Mouse (Mus musculus): Measurements from ENCODE around the gene Dock1. TPM values are rescaled to one million over a fixed set of nuclear protein-coding genes. Genes with fewer than 3 reads are reported as not detected.

Gene Dock1
- polyA plus RNA-seq, 1 experiment from 2014 or later = 25.0 TPM

DNA sequence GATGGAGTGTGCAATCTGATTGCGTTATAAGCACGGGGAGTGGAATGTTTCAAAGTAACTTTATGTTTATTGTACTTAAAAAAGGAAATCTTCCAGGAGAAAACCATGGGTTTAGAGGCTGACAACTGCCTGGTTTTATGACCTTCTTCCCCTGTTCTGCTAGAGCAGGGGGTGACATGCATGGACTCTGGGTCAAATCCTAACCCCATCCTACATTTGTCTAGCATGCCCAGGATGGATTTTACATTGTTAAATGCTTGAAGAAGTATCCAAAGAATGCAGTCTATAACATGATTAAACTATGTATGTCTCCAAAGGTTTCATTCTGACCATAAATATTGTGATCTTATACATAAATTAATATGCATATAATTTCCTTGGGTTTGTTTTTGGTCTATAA is 229.0 kb downstream of the Dock1 start:
- Histone ChIP-seq H3K4me2 (replicated peaks; ENCODE audit: low read depth, low read length) (no peak overlapping the region), H3K4me3 (ENCODE audit: low read depth, low read length) (no peak overlapping the region), H3K36me3 (ENCODE audit: control insufficient read depth, insufficient read depth, low read length) (no peaks in the 10 kb centered on the region), H3K9ac (ENCODE audit: low read depth, low read length) (no peak overlapping the region), H3K27me3 (ENCODE audit: control insufficient read depth, insufficient read depth, low read length) (no peaks in the 10 kb centered on the region), H3K4me1 (replicated peaks; ENCODE audit: control insufficient read depth, insufficient read depth, low read length) (no peaks in the 10 kb centered on the region), H3K27ac (ENCODE audit: low read depth, low read length) (no peak overlapping the region), H3K9me3 (ENCODE audit: control insufficient read depth, low read length) (no peaks in the 10 kb centered on the region)
- ATAC-seq (ENCODE audit: low FRiP score) (no peak), DNase-seq (ENCODE audit: low spot score) (no peak)
- 98% methylated on average over 2 of the region's 2 CpGs for WGBS

GRCm38 (mm10) chr7:134901992-134902391 is 231.5 kb downstream of the Dock1 start:
- WGBS = 69% methylated on average over 2 of the region's 2 CpGs
- ATAC-seq (ENCODE audit: low FRiP score) (no peak), DNase-seq (ENCODE audit: low spot score) (no peak)
- Histone ChIP-seq H3K27ac (ENCODE audit: low read depth, low read length) (no peak overlapping the region), H3K9me3 (ENCODE audit: control insufficient read depth, low read length) (no peaks in the 10 kb centered on the region), H3K4me2 (replicated peaks; ENCODE audit: low read depth, low read length) (no peak overlapping the region), H3K36me3 (ENCODE audit: control insufficient read depth, insufficient read depth, low read length) (no peaks in the 10 kb centered on the region), H3K4me1 (replicated peaks; ENCODE audit: control insufficient read depth, insufficient read depth, low read length) (no peaks in the 10 kb centered on the region), H3K9ac (ENCODE audit: low read depth, low read length) (no peak overlapping the region), H3K4me3 (ENCODE audit: low read depth, low read length) (no peak overlapping the region), H3K27me3 (ENCODE audit: control insufficient read depth, insufficient read depth, low read length) (no peaks in the 10 kb centered on the region)

DNA sequence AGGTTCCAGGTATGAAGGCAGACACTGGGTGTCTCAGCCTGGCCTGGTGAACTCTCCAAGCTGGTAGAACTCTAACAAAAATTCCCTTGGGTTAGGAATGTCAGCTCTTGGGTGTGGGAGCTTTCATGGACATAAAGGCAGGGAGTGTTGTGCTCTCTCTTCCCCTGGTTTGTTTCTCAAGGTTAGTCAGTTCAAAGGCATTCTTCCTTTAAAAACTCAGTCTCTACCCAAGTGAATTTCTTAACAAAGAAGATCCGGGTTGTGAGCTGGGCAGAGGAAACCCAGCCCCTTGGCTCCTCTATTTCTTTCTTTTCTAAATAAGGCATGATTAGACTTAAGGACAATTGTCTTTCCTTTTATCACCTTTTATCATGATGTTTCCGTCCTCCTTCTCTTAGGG is 261.4 kb downstream of the Dock1 start:
- no peak for DNase-seq (ENCODE audit: low spot score)
- no peak overlapping the region for H3K4me3 ChIP-seq (ENCODE audit: low read depth, low read length)
- 73% methylated on average over 2 of the region's 2 CpGs for WGBS

DNA sequence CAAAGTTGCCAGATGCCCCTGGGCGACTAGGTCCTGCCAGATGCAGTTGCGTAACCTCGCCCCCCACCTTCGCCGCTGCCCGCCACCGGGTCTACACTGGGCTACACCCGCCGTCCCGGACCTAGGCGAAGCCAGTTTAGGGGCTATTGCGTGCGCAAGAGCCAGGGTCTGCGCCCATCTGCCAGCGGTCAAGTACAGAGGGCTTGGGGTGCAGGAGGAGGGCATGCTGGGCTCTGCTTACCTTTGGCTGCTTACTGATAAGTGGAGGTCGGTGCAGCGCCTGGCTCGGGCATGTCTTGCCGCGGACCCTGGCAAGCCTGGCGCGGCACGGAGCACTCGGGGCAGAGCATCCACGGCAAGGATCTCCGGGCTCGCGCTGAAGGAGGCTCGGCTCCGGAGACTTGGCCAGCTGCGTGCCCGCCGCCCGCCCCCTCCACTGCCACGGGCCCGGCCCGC is 267.0 kb downstream of the Dock1 start:
- no peaks in the 10 kb centered on the region for H3K9me3 ChIP-seq (ENCODE audit: control insufficient read depth, low read length)
- peak overlapping the region; percentile 84 for H3K4me2 ChIP-seq (replicated peaks; ENCODE audit: low read depth, low read length)
- under 1% methylated on average over 30 of the region's 37 CpGs for WGBS
- DNase-seq (ENCODE audit: low spot score) = no peak
- no peaks in the 10 kb centered on the region; the same call in 1 of the 2 replicates for H3K4me1 ChIP-seq (replicated peaks; ENCODE audit: control insufficient read depth, insufficient read depth, low read length)
- no peak overlapping the region for H3K27ac ChIP-seq (ENCODE audit: low read depth, low read length)
- H3K9ac ChIP-seq (ENCODE audit: low read depth, low read length) = peak overlapping the region; percentile 42
- H3K27me3 ChIP-seq (ENCODE audit: control insufficient read depth, insufficient read depth, low read length) = peaks cover 15% of the 10 kb centered on the region
- ATAC-seq (ENCODE audit: low FRiP score) = peak; percentile 46
- no peaks in the 10 kb centered on the region for H3K36me3 ChIP-seq (ENCODE audit: control insufficient read depth, insufficient read depth, low read length)
- peak overlapping the region; percentile 46 for H3K4me3 ChIP-seq (ENCODE audit: low read depth, low read length)

More for the DNA sequence above, 261.4 kb downstream of the Dock1 start:
- Histone ChIP-seq H3K36me3 (ENCODE audit: control insufficient read depth, insufficient read depth, low read length) (no peaks in the 10 kb centered on the region), H3K4me2 (replicated peaks; ENCODE audit: low read depth, low read length) (no peak overlapping the region), H3K4me1 (replicated peaks; ENCODE audit: control insufficient read depth, insufficient read depth, low read length) (no peaks in the 10 kb centered on the region), H3K27ac (ENCODE audit: low read depth, low read length) (no peak overlapping the region), H3K9me3 (ENCODE audit: control insufficient read depth, low read length) (no peaks in the 10 kb centered on the region), H3K27me3 (ENCODE audit: control insufficient read depth, insufficient read depth, low read length) (peaks cover 5% of the 10 kb centered on the region), H3K9ac (ENCODE audit: low read depth, low read length) (no peak overlapping the region)
- no peak for ATAC-seq (ENCODE audit: low FRiP score)

- H3K4me3 ChIP-seq (ENCODE audit: low read depth, low read length) = peak within 1 kb of the TSS; percentile 46
- H3K4me1 ChIP-seq (replicated peaks; ENCODE audit: control insufficient read depth, insufficient read depth, low read length) = no peaks in the 10 kb centered on the region; the same call in 1 of the 2 replicates
- ATAC-seq (ENCODE audit: low FRiP score) (peak; percentile 90), DNase-seq (ENCODE audit: low spot score) (peak; percentile 70)
- no peaks in the 10 kb centered on the region for H3K9me3 ChIP-seq (ENCODE audit: control insufficient read depth, low read length)
- H3K9ac ChIP-seq (ENCODE audit: low read depth, low read length) = peak within 1 kb of the TSS; percentile 42
- H3K36me3 ChIP-seq (ENCODE audit: control insufficient read depth, insufficient read depth, low read length) = no peaks in the 10 kb centered on the region
- H3K27ac ChIP-seq (ENCODE audit: low read depth, low read length) = no peak within 1 kb of the TSS
- peaks cover 15% of the 10 kb centered on the region for H3K27me3 ChIP-seq (ENCODE audit: control insufficient read depth, insufficient read depth, low read length)
- H3K4me2 ChIP-seq (replicated peaks; ENCODE audit: low read depth, low read length) = peak within 1 kb of the TSS; percentile 84
- 0% methylated on average over 29 of the region's 71 CpGs for WGBS
Measured at GRCm38 (mm10) chr7:134937927-134938609, 267.6 kb downstream of the Dock1 start, which contains the start of gene Fam196a. Fam196a (minus strand) TSS chr7:134938430.

DNA sequence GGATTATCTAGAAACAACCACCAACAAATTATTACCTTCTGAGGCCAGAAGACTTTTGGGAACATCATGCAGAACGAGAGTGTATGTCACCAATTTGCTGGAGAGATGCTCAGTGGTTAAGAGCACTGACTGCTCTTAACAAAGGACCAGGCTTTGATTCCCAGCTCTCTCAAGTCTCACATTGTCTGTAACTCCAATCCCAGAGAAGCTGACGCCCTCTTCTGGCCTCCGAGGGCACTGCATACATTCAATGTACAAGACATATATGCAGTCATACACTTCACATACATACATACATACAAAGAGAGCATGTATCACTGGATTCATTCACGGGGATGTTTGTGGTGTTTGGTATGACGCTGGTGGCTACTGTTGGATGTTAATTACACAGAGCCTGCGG is 271.4 kb downstream of the Dock1 start:
- no peak overlapping the region for H3K4me2 ChIP-seq (replicated peaks; ENCODE audit: low read depth, low read length)
- no peak overlapping the region for H3K9ac ChIP-seq (ENCODE audit: low read depth, low read length)
- H3K27ac ChIP-seq (ENCODE audit: low read depth, low read length) = no peak overlapping the region
- no peaks in the 10 kb centered on the region; the same call in 1 of the 2 replicates for H3K4me1 ChIP-seq (replicated peaks; ENCODE audit: control insufficient read depth, insufficient read depth, low read length)
- H3K27me3 ChIP-seq (ENCODE audit: control insufficient read depth, insufficient read depth, low read length) = peaks cover 9% of the 10 kb centered on the region; the same call in 1 of the 2 replicates
- no peak overlapping the region for H3K4me3 ChIP-seq (ENCODE audit: low read depth, low read length)
- H3K36me3 ChIP-seq (ENCODE audit: control insufficient read depth, insufficient read depth, low read length) = no peaks in the 10 kb centered on the region
- no peaks in the 10 kb centered on the region for H3K9me3 ChIP-seq (ENCODE audit: control insufficient read depth, low read length)
- DNase-seq (ENCODE audit: low spot score) = no peak
- 97% methylated on average over 6 of the region's 6 CpGs for WGBS
- no peak for ATAC-seq (ENCODE audit: low FRiP score)

DNA sequence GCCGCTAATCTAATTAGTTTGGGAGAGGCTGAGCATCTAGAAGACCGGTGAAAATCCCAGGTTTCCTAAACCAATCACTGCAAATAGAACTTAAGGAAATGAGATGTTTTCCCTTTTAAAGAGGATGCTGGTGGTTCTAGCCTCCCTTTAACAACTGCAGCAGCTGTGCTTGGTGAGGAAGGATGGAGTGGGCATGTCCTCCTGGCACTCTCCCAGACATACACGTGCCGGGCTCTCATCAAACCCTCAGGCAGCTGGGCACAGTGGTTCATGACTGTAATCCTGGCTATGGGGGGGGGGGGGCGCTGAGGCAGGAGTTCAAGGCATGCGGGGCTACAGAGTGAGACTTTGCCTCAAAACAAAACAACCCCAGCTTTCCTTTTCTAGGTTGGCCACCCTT is 272.6 kb downstream of the Dock1 start:
- no peaks in the 10 kb centered on the region for H3K9me3 ChIP-seq (ENCODE audit: control insufficient read depth, low read length)
- WGBS = 80% methylated on average over 6 of the region's 6 CpGs
- ATAC-seq (ENCODE audit: low FRiP score) = no peak
- 0 out of 2 replicates have a peak, but pooled peaks cover 3% of the 10 kb centered on the region for H3K27me3 ChIP-seq (ENCODE audit: control insufficient read depth, insufficient read depth, low read length)
- no peak overlapping the region for H3K27ac ChIP-seq (ENCODE audit: low read depth, low read length)
- H3K9ac ChIP-seq (ENCODE audit: low read depth, low read length) = no peak overlapping the region
- no peaks in the 10 kb centered on the region; the same call in 1 of the 2 replicates for H3K4me1 ChIP-seq (replicated peaks; ENCODE audit: control insufficient read depth, insufficient read depth, low read length)
- H3K4me2 ChIP-seq (replicated peaks; ENCODE audit: low read depth, low read length) = no peak overlapping the region
- no peak overlapping the region for H3K4me3 ChIP-seq (ENCODE audit: low read depth, low read length)
- no peak for DNase-seq (ENCODE audit: low spot score)
- no peaks in the 10 kb centered on the region for H3K36me3 ChIP-seq (ENCODE audit: control insufficient read depth, insufficient read depth, low read length)

DNA sequence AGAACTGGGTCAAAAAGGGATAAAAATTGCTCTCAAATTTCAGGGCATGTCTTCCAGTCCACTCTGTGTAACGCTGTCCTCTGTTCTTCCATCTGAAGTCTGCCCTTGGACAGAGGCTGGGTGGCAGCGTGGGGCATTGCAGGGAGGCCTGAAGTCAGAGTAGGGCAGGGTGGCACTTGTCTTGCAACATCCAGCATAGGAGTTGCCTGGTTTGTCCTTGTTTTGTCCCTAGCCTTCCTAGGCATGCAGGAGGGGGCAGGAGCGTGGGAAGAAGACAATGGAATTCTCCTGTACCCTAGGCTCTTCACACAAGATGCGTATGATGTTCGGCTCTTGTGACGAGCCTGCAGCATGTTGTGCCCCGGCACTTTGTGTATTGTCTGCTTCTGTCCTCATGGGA is 273.2 kb downstream of the Dock1 start:
- H3K27ac ChIP-seq (ENCODE audit: low read depth, low read length) = no peak overlapping the region
- no peak overlapping the region for H3K4me3 ChIP-seq (ENCODE audit: low read depth, low read length)
- no peaks in the 10 kb centered on the region for H3K9me3 ChIP-seq (ENCODE audit: control insufficient read depth, low read length)
- no peak overlapping the region for H3K9ac ChIP-seq (ENCODE audit: low read depth, low read length)
- no peaks in the 10 kb centered on the region for H3K27me3 ChIP-seq (ENCODE audit: control insufficient read depth, insufficient read depth, low read length)
- DNase-seq (ENCODE audit: low spot score) (no peak), ATAC-seq (ENCODE audit: low FRiP score) (no peak)
- 79% methylated on average over 7 of the region's 7 CpGs for WGBS
- no peaks in the 10 kb centered on the region for H3K36me3 ChIP-seq (ENCODE audit: control insufficient read depth, insufficient read depth, low read length)
- no peak overlapping the region for H3K4me2 ChIP-seq (replicated peaks; ENCODE audit: low read depth, low read length)
- H3K4me1 ChIP-seq (replicated peaks; ENCODE audit: control insufficient read depth, insufficient read depth, low read length) = no peaks in the 10 kb centered on the region; the same call in 1 of the 2 replicates

Data from hindbrain, embryonic 11.5 days (tissue).